Mouse (Mus musculus): Measurements from ENCODE around the gene Fabp7.
A peak's percentile ranks its signal among the peaks of the same experiment; 100 is the strongest.

The Fabp7 gene

DNA sequence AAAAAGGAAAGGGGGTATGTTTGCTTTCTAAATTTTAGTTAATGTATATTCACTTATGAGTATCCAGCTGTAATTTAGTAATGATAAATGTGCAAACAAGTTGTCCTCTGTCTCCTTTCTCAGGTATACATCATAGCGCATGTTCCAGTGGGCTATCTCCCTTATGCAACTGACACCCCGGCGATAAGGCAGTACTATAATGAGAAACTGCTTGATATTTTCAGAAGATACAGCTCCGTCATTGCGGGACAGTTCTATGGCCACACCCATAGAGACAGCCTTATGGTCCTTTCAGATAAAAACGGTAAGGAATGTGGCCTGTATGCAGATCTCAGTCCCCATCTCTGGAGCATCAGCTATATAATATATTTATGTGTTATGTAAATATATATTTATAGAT is 23.1 kb downstream of the Fabp7 start:
- DNase-seq: no peak

DNA sequence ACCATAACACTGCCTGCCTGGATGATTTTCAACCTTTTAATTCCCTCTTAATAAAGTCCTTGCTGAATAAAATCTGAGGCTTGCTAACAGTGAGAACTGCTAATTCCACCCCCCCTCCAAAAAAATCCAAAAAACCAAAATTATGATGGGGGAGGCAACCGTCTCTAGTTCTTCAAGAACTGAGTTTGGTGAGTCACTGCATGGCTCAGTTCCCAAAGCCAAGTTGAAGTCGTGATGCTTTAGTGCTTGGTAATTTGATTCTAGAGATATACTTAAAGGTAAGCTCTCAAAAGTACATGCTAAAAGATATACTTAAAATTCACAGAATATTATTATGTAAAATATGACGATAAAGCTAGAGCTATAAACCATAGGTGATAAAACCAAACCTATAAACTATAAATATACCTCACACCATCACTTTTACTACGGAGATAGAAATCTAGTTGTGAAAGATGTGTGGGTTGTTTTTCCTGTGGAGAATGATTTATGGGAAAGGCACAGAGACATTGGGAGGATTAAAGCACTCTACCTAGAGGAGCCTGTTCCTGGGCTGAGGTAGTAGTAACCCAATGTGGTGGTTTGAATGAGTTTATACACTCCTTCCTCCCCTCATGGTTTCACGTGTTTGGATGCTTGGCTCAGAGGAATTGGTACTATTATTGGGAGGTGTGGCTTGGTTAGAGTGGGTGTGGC is 27.6 kb downstream of the Fabp7 start:
- peak; percentile 86 for DNase-seq

DNA sequence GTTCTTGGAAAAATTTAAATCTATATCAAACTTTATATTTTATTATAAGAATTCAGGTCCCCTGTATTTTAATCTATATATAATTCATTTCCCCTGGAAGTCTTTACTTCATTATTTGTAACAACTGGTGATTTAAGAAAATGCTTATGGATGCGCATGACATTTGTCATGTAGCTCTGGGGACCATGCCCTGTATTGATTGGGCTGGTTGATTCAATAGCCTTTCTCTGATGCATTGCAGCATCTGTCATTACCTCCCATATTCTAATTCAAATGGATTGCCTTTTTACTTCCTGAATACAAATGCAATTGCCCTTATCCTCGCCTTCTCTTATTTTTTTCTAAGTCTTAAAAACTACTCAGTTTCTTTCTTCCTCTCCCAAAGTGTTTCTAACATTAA is 29.6 kb downstream of the Fabp7 start:
- no peak for DNase-seq

DNA sequence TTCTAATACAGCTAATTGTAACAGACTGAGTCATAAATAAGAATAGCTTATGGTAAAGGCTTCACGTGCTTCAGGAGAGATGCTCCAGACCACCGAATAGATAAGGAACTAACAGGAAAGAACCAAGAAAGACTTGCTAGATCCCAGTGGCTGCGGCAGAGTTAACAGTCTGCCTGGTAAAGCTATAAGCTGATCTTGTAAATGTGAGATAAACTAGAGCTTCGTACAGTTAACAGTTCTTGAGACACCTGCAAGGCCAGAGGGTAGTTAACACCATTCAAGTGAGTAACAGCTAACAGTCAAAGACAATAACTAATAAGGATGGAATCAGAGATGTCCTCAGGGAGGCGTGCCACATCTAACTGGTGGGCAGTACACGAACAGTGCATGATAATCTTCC is 31.2 kb downstream of the Fabp7 start:
- no peak for DNase-seq

DNA sequence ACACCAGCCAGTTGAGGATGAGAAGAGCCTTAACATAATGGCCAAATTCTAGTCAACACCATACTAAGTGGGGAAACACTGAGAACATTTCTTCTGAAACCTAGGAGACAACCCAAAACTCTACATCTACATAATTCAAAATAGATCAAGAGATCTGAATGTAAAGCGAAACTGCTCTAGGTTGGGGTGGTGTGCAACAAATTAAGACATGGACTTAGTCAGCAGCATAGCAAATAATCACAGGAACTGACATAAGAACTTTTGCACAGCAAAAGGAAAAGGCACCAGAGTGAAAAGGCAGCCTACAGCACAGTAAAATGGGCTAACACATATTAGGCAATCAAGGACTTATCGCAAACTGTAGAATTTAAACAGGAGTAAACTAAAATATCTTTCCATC is 34.5 kb downstream of the Fabp7 start:
- DNase-seq: no peak

DNA sequence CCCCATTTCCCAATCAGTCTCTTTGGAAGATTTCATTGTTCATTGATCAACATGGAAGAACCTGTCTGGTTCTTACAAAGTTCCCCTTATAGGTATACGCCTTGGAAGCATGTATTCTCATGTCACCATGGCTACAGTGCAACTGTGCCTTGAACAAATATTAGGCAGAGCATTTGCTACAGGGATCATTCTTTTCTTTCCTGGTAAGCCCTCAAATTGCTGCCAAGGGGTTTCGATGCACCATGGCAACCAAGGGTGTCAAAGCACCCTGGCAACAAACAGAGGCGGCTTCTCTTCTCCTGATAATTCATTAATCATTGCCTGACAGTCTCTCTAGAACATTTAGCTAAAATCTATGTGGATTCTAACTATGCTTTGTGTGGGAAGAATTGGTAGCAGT is 37.8 kb downstream of the Fabp7 start:
- DNase-seq: no peak

DNA sequence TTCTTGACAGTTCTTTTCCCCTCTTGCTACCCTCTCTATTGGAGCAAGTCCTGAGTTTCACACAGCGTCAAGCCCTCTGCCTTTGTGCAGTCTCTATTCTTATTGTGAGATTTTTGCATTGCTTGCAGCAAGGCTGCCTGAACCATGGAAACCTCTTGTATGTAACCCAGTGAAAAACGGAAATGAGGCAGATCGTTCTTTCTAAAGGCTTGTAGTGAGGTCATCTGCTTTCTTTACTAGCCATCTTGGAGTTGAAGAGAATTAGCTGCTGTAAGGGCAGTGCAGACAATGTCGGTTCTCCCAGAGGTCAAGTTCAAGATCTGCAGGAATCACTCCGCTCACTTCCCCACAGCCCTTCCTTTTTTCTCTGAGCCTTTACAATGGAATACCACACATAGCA is 44.0 kb downstream of the Fabp7 start:
- DNase-seq: no peak

DNA sequence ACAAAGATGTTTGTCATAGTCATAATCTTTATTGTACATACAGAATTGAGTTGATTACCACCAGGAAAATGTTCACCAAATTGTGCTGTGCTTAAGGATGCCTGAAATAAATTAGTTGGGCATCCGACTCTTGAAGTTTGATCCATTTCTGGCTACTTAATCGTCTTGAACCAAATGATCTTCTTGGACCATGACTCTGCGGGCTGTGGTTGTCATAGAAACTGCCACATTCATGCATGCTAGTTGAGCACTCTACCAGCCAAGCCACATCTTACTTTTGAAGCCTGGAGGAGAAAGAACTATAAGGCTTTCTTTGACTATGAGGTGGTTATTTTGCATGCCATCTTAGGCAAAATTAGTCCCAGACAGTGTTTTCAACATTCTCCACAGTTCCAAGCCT is 44.9 kb downstream of the Fabp7 start:
- no peak for DNase-seq

DNA sequence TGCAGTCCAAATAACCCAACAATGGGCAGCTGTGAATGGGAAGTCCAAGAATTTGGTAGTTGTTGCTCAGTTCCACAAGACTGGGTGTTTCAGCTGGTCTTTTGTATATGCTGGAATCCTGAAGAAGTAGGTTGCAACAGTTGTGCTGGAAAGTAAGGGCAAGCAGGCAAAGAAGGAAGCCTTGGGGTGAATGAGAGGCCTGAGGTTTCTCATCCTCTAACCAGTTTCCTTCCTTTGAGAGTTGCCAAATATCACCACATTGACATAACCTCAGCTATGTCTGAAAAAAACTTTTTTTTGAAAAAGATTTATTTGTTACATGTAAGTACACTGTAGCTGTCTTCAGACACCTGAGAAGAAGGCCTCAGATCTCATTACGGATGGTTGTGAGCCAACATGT is 50.4 kb downstream of the Fabp7 start:
- no peak for DNase-seq

DNA sequence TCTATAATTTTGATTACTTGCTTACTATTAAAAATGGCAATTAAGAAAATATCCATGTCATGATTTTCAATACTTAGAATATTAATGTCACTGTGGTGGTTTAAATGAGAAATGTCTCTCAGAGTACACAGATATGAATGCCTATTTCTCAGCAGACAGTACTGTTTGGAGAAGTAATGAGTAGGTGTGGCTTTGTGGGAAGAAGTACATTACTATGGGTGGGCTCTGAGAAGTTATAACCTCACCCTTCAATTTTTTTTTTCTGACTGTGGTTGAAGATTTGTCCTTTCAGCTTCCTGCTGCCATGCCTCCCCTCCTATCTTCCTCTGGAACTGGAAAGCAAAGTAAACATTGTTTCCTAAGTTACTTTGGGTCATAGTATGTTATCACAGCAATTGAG is 51.3 kb downstream of the Fabp7 start:
- no peak for DNase-seq
